In genomic region chr2:13233902-13234301, GRCm38 (mm10) we compare ENCODE assay signal across 13 mouse cellular contexts. TPM values are rescaled to one million over a fixed set of nuclear protein-coding genes. Genes with fewer than 3 reads are reported as not detected.
DNase-seq lines count a peak whose midpoint lies in the region; ATAC-seq and TF ChIP-seq lines count a peak whose summit lies in the region.
"Had no signal": no experiment of that assay in that cellular context is flagged by ENCODE, and none has a peak within 500 bp of the region (broad histone marks: within the 10 kb centered on the region; RNA-seq: fewer than 3 reads in every experiment).

No protein-coding gene starts in this region.

- no peaks in the 10 kb centered on the region for H3K27me3 ChIP-seq in heart, embryonic 16.5 days (ENCODE audit: control insufficient read depth, insufficient read depth, low read length)
- no peaks in the 10 kb centered on the region for H3K27me3 ChIP-seq in heart, embryonic 12.5 days (replicated peaks)
- H3K27me3 ChIP-seq in Patski = no peaks in the 10 kb centered on the region
- H3K27me3 ChIP-seq in neural tube, embryonic 15.5 days (replicated peaks) = no peaks in the 10 kb centered on the region
- H3K27me3 ChIP-seq: megakaryocyte, embryonic 14.5 days had no signal

- in situ Hi-C loops in Patski (cut with MboI; ENCODE audit: low pct_unique_long_range_greater_than_20kb) = loop anchor here (25.0 kb wide), 2 partner anchors 1222 to 1447 kb away; partner anchors contain the start of genes Ankrd16 and Fbh1

- CTCF ChIA-PET in Patski (lab: Charles Lee) = interaction anchor here (1.6 kb wide), 1 partner anchor 25 kb away, joined by 4 read pairs; no protein-coding TSS in a partner anchor

- WGBS in heart, embryonic 16.5 days = 52% methylated on average over 7 of the region's 7 CpGs
- 58% methylated on average over 7 of the region's 7 CpGs for WGBS in heart, embryonic 12.5 days
- WGBS in neural tube, embryonic 15.5 days = 15% methylated on average over 7 of the region's 7 CpGs

- H3K4me2 ChIP-seq in heart, embryonic 16.5 days (ENCODE audit: low read depth, low read length) = no peak overlapping the region
- no peak overlapping the region for H3K4me2 ChIP-seq in heart, embryonic 12.5 days
- H3K4me2 ChIP-seq in neural tube, embryonic 15.5 days = no peak overlapping the region

- no peak for TF ChIP-seq CTCF in Patski (IDR thresholded peaks at IDR 0.05)

- peaks cover 25% of the 10 kb centered on the region for H3K4me1 ChIP-seq in heart, embryonic 16.5 days (ENCODE audit: control insufficient read depth, insufficient read depth, low read length)
- H3K4me1 ChIP-seq in heart, embryonic 12.5 days (replicated peaks) = peaks cover 23% of the 10 kb centered on the region
- H3K4me1 ChIP-seq in neural tube, embryonic 15.5 days = peaks cover 16% of the 10 kb centered on the region

- ATAC-seq in heart, embryonic 16.5 days (replicated peaks; ENCODE audit: extremely low read depth, insufficient read depth, low FRiP score) = 0 out of 2 replicates have a peak, but pooled peaks have one; percentile 31
- no peak for ATAC-seq in heart, embryonic 12.5 days (ENCODE audit: insufficient number of reproducible peaks, low FRiP score)
- ATAC-seq in Patski = peak; percentile 57
- ATAC-seq in neural tube, embryonic 15.5 days (ENCODE audit: low FRiP score) = peak; percentile 26; the same call in 1 of the 2 replicates

- no peak overlapping the region for H3K4me3 ChIP-seq in heart, embryonic 16.5 days (ENCODE audit: low read length)
- no peak overlapping the region for H3K4me3 ChIP-seq in heart, embryonic 12.5 days
- H3K4me3 ChIP-seq in neural tube, embryonic 15.5 days (replicated peaks) = no peak overlapping the region
- H3K4me3 ChIP-seq: embryonic facial prominence, embryonic 10.5 days; heart, adult 2 months; megakaryocyte, embryonic 14.5 days had no signal

- POLR2A ChIA-PET in Patski (lab: Charles Lee) = no interaction called here

- H3K36me3 ChIP-seq in heart, embryonic 16.5 days (ENCODE audit: control insufficient read depth, insufficient read depth) = peaks cover 3% of the 10 kb centered on the region
- H3K36me3 ChIP-seq in heart, embryonic 12.5 days = no peaks in the 10 kb centered on the region; the same call in 1 of the 2 replicates
- H3K36me3 ChIP-seq in neural tube, embryonic 15.5 days = no peaks in the 10 kb centered on the region
- H3K36me3 ChIP-seq: embryonic facial prominence, embryonic 10.5 days had no signal

- peak; percentile 39 for DNase-seq in Patski (ENCODE audit: low read depth, low spot score)
- peak; percentile 10 for DNase-seq in kidney, postnatal 14 days
- no peak for DNase-seq in layer of hippocampus, postnatal 36 days
- no peak for DNase-seq in ovary, adult 18-20 months (ENCODE audit: low spot score)
- no peak for DNase-seq in layer of hippocampus, adult 11-12 months (ENCODE audit: low spot score)
- DNase-seq: adrenal gland, postnatal 14 days; heart, adult 2 months; lung, adult 2 months had no signal

- no peak overlapping the region for H3K9ac ChIP-seq in heart, embryonic 16.5 days (ENCODE audit: low read length)
- H3K9ac ChIP-seq in heart, embryonic 12.5 days = no peak overlapping the region
- H3K9ac ChIP-seq in neural tube, embryonic 15.5 days (replicated peaks) = no peak overlapping the region

- 0 out of 2 replicates have a peak, but pooled peaks cover 2% of the 10 kb centered on the region for H3K9me3 ChIP-seq in heart, embryonic 16.5 days (replicated peaks; ENCODE audit: control insufficient read depth, low read length)
- H3K9me3 ChIP-seq in heart, embryonic 12.5 days (replicated peaks) = no peaks in the 10 kb centered on the region
- no peaks in the 10 kb centered on the region for H3K9me3 ChIP-seq in neural tube, embryonic 15.5 days (replicated peaks)
- H3K9me3 ChIP-seq: embryonic facial prominence, embryonic 10.5 days; megakaryocyte, embryonic 14.5 days had no signal

- H3K27ac ChIP-seq in heart, embryonic 16.5 days (ENCODE audit: low read length) = no peak overlapping the region
- no peak overlapping the region for H3K27ac ChIP-seq in heart, embryonic 12.5 days (ENCODE audit: poor library complexity, severe bottlenecking)
- no peak overlapping the region for H3K27ac ChIP-seq in neural tube, embryonic 15.5 days (replicated peaks)
- H3K27ac ChIP-seq: embryonic facial prominence, embryonic 10.5 days; heart, adult 2 months had no signal

RNA-seq across cellular contexts. Expression of gene Rsu1, which starts 37.3 kb away (rescaled TPM):
- polyA plus RNA-seq in heart, embryonic 16.5 days (2015; fragmentation: Nextera tagmentation; extraction: Ambion mirVana) = 138 and 142 TPM in 2 replicates
- 147 and 158 TPM in 2 replicates for polyA plus RNA-seq in heart, embryonic 12.5 days (2016; fragmentation: Nextera tagmentation; extraction: Ambion mirVana)
- polyA plus RNA-seq in Patski (2021) = 181 TPM
- polyA plus RNA-seq in neural tube, embryonic 15.5 days (2015; fragmentation: Nextera tagmentation; extraction: Ambion mirVana) = 78.5 and 89.1 TPM in 2 replicates
- total RNA-seq in layer of hippocampus, postnatal 36 days (2021) = 10 to 100 TPM; 35.3 to 37.8 TPM

Comparison
In these comparisons a context has a peak if more than half of its experiments do, and no peak if none do; other contexts are left out.
1. DNase-seq: peak in Patski (single experiment) and kidney, postnatal 14 days (single experiment); none in layer of hippocampus, postnatal 36 days (0 of 2), ovary, adult 18-20 months (single experiment) and layer of hippocampus, adult 11-12 months (single experiment).